Mouse (Mus musculus) ES-Bruce4 (cell line): ENCODE results near the gene Kdm4a.

ENCODE experiments used
- CTCF ChIP-seq: IDR thresholded peaks from one replicate; pipeline ENCODE4 v1.8.1; 2011; ENCODE audit warnings: low read depth, low read length
- POLR2A ChIP-seq: IDR thresholded peaks from one replicate; pipeline ENCODE4 v1.8.1; 2011; ENCODE audit warnings: low read length; ENCODE audit not compliant: insufficient read depth

DNA sequence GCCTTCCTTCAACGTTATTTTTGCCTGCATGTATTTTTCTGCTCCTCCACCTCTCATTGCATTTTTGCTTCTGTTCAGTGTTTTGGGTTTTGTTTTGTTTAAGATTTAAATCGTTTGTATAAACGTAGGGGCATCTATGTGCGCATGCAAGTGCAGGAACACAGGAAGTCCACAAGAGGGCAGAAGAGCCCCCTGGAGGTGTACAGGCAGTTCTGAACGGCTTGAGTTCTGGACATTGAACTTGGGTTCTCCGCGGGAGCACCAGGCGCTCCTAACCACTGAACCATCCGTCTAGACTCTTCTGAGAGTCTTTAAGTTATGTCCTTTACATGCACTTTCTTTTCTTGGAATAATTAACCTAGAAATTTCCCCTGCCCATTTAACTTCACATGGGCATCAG lies 89.9 kb downstream of the Kdm4a start:
- no peak for TF ChIP-seq POLR2A
- peak; percentile 84 for TF ChIP-seq CTCF
